Mouse (Mus musculus) intestine, embryonic 15.5 days (tissue): ENCODE results near the gene Tmc6. TPM values are rescaled to one million over a fixed set of nuclear protein-coding genes. Genes with fewer than 3 reads are reported as not detected.
A peak's percentile ranks its signal among the peaks of the same experiment; 100 is the strongest.

Experiments
- ATAC-seq: fragments of 200-750 bp; cut with Nextera tagmentation; 2 replicates; pipeline ENCODE4 v1.8.0; 2017; ENCODE audit warnings: moderate TSS enrichment, moderate library complexity
- H3K27ac ChIP-seq: fragments of 300-500 bp; sonication (generic); 2 replicates; pipeline ENCODE4 v1.5.1; 2015; ENCODE audit warnings: mild to moderate bottlenecking, inconsistent platforms
- H3K27me3 ChIP-seq: fragments of 300-500 bp; sonication (generic); replicated peaks from 2 replicates; pipeline ENCODE4 v1.6.1; 2015; ENCODE audit warnings: inconsistent platforms
- H3K36me3 ChIP-seq: fragments of 300-500 bp; sonication (generic); 2 replicates; pipeline ENCODE4 v1.6.1; 2015; ENCODE audit warnings: inconsistent platforms
- H3K4me1 ChIP-seq: fragments of 300-500 bp; sonication (generic); replicated peaks from 2 replicates; pipeline ENCODE4 v1.6.1; 2015; ENCODE audit warnings: inconsistent platforms
- H3K4me2 ChIP-seq: fragments of 300-500 bp; sonication (generic); replicated peaks from 2 replicates; pipeline ENCODE4 v1.6.1; 2015; ENCODE audit warnings: mild to moderate bottlenecking, inconsistent platforms
- H3K4me3 ChIP-seq: fragments of 300-500 bp; sonication (generic); replicated peaks from 2 replicates; pipeline ENCODE4 v1.5.1; 2015; ENCODE audit warnings: inconsistent platforms
- H3K9ac ChIP-seq: fragments of 300-500 bp; sonication (generic); 2 replicates; pipeline ENCODE4 v1.6.1; 2015; ENCODE audit warnings: inconsistent platforms
- H3K9me3 ChIP-seq: fragments of 300-500 bp; sonication (generic); 2 replicates; pipeline ENCODE4 v1.6.1; 2016; ENCODE audit warnings: inconsistent platforms
- WGBS: fragments of 180-500 bp; shearing (Covaris S2); methylation state at CpG from one replicate; pipeline ENCODE4 v1.1.7; 2015; 5-methylcytosine and 5-hydroxymethylcytosine counted together
- polyA plus RNA-seq: library from polyadenylated mRNA; unstranded; fragments of >200 nt; fragmentation: Nextera tagmentation; extraction: Ambion mirVana; gene quantifications from 2 replicates; pipeline ENCODE4 v1.2.1, GENCODE M21; 2015

Tmc6 gene
- polyA plus RNA-seq, 1 experiment from 2014 or later: 28.3 TPM

DNA sequence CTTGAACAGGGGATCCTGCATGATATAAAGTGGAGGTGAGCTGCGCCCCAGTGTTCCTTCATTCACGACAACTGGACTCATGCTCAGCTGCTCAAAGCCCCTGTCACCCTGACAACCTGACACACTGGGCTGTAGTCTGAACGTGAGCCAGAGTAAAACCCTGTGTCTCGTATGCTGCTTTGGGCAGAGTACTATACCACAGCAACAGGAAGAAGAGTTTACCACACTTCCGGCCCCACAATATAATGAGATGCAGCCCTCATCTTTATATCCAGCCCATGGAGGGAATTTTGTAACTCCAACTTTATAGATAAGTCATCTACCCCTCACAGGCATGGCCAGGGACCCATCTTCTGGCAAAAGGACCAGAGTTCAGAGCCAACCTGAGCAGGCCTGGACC, 4.9 kb downstream of the Tmc6 start:
- no peaks in the 10 kb centered on the region for H3K27me3 ChIP-seq
- H3K27ac ChIP-seq: no peak overlapping the region
- no peaks in the 10 kb centered on the region for H3K36me3 ChIP-seq
- H3K4me1 ChIP-seq: peaks cover 36% of the 10 kb centered on the region
- H3K9me3 ChIP-seq: no peaks in the 10 kb centered on the region
- WGBS: 89% methylated on average over 5 of the region's 5 CpGs
- H3K9ac ChIP-seq: no peak overlapping the region
- no peak overlapping the region for H3K4me2 ChIP-seq
- no peak overlapping the region for H3K4me3 ChIP-seq
- no peak for ATAC-seq

GRCm38 (mm10) chr11:117776085-117776792, 5.8 kb downstream of the Tmc6 start:
- ATAC-seq: no peak
- H3K27me3 ChIP-seq: no peaks in the 10 kb centered on the region
- no peak overlapping the region for H3K4me3 ChIP-seq
- WGBS: 90% methylated on average over 14 of the region's 14 CpGs
- H3K27ac ChIP-seq: no peak overlapping the region
- no peak overlapping the region for H3K9ac ChIP-seq
- peaks cover 28% of the 10 kb centered on the region for H3K4me1 ChIP-seq
- H3K4me2 ChIP-seq: no peak overlapping the region
- 0 out of 2 replicates have a peak, but pooled peaks cover 2% of the 10 kb centered on the region for H3K36me3 ChIP-seq
- H3K9me3 ChIP-seq: no peaks in the 10 kb centered on the region

GRCm38 (mm10) chr11:117775540-117775939, 6.5 kb downstream of the Tmc6 start:
- H3K36me3 ChIP-seq: 0 out of 2 replicates have a peak, but pooled peaks cover 2% of the 10 kb centered on the region
- no peak overlapping the region for H3K4me3 ChIP-seq
- no peak overlapping the region for H3K27ac ChIP-seq
- no peak for ATAC-seq
- H3K9me3 ChIP-seq: no peaks in the 10 kb centered on the region
- no peak overlapping the region for H3K4me2 ChIP-seq
- H3K9ac ChIP-seq: no peak overlapping the region
- H3K4me1 ChIP-seq: peaks cover 25% of the 10 kb centered on the region
- H3K27me3 ChIP-seq: no peaks in the 10 kb centered on the region
- 89% methylated on average over 13 of the region's 13 CpGs for WGBS

GRCm38 (mm10) chr11:117774925-117775324, 7.1 kb downstream of the Tmc6 start:
- peaks cover 19% of the 10 kb centered on the region for H3K4me1 ChIP-seq
- 0 out of 2 replicates have a peak, but pooled peaks cover 2% of the 10 kb centered on the region for H3K36me3 ChIP-seq
- H3K27me3 ChIP-seq: no peaks in the 10 kb centered on the region
- no peak for ATAC-seq
- H3K27ac ChIP-seq: no peak overlapping the region
- 96% methylated on average over 10 of the region's 10 CpGs for WGBS
- H3K9ac ChIP-seq: no peak overlapping the region
- no peak overlapping the region for H3K4me3 ChIP-seq
- no peak overlapping the region for H3K4me2 ChIP-seq
- no peaks in the 10 kb centered on the region for H3K9me3 ChIP-seq

GRCm38 (mm10) chr11:117772352-117772751, 9.6 kb downstream of the Tmc6 start:
- WGBS: 96% methylated on average over 7 of the region's 7 CpGs
- H3K4me3 ChIP-seq: no peak overlapping the region
- no peak for ATAC-seq
- no peaks in the 10 kb centered on the region for H3K9me3 ChIP-seq
- no peaks in the 10 kb centered on the region for H3K27me3 ChIP-seq
- H3K4me2 ChIP-seq: no peak overlapping the region
- H3K27ac ChIP-seq: no peak overlapping the region
- peaks cover 13% of the 10 kb centered on the region for H3K4me1 ChIP-seq
- H3K9ac ChIP-seq: no peak overlapping the region
- 0 out of 2 replicates have a peak, but pooled peaks cover 2% of the 10 kb centered on the region for H3K36me3 ChIP-seq

DNA sequence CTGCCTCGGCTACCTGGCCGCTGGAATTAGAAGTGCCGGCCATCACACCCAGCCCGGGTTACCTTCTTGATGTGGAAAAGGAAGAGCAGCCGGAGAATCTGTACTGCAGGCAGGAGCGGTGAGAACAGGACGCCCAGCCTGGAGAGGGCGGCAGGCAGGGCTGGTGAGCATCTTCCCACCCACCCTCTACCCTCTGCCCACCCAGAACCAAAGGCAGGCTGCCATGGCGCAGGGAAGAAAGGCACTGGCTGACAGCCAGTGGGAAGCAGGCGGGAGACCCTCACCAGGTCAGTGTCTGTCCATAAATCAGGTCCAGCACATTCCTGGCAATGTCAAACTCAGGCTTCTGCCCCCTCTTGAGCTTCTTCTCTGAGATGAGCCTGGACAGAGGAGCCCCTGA, 11.6 kb downstream of the Tmc6 start:
- Histone ChIP-seq H3K27ac (no peak overlapping the region), H3K4me3 (no peak overlapping the region), H3K36me3 (0 out of 2 replicates have a peak, but pooled peaks cover 2% of the 10 kb centered on the region), H3K9ac (no peak overlapping the region), H3K27me3 (no peaks in the 10 kb centered on the region), H3K4me2 (no peak overlapping the region), H3K9me3 (no peaks in the 10 kb centered on the region), H3K4me1 (peaks cover 13% of the 10 kb centered on the region)
- 69% methylated on average over 10 of the region's 10 CpGs for WGBS
- 0 out of 2 replicates have a peak, but pooled peaks have one; percentile 17 for ATAC-seq

- no peak for ATAC-seq
- Histone ChIP-seq H3K36me3 (peaks cover 2% of the 10 kb centered on the region; the same call in 1 of the 2 replicates), H3K27ac (no peak overlapping the region), H3K4me3 (no peak overlapping the region), H3K9me3 (no peaks in the 10 kb centered on the region), H3K4me1 (peaks cover 13% of the 10 kb centered on the region), H3K4me2 (no peak overlapping the region), H3K27me3 (no peaks in the 10 kb centered on the region), H3K9ac (no peak overlapping the region)
- 73% methylated on average over 7 of the region's 7 CpGs for WGBS
Measured at GRCm38 (mm10) chr11:117769683-117770047, 12.3 kb downstream of the Tmc6 start.

- H3K36me3 ChIP-seq: peaks cover 3% of the 10 kb centered on the region
- ATAC-seq: no peak; the same call in 1 of the 2 replicates
- H3K4me2 ChIP-seq: no peak overlapping the region
- H3K9ac ChIP-seq: no peak overlapping the region
- H3K4me3 ChIP-seq: no peak overlapping the region
- H3K27me3 ChIP-seq: no peaks in the 10 kb centered on the region
- H3K4me1 ChIP-seq: peaks cover 13% of the 10 kb centered on the region
- no peaks in the 10 kb centered on the region for H3K9me3 ChIP-seq
- 71% methylated on average over 20 of the region's 20 CpGs for WGBS
- H3K27ac ChIP-seq: no peak overlapping the region
Measured at GRCm38 (mm10) chr11:117768725-117769682, 13.0 kb downstream of the Tmc6 start.

DNA sequence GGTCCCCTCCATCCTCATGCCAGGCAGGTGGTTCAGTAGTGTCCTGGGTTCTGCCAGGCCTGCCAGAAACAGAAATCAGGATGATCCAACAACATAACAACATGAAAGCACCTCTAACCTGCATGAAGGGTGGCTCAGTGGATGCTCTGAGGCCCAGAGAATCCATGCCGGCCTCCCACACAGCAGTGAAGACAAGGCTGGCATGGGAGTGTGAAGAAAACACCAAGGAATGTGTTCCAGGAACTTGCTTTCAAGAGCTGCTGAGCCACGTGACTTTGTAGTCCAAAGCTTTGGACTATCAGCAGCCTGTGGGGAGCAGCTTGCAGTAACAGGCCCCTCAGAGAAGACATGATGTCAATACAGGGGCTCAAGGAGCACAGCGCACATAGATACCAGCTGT, 15.7 kb downstream of the Tmc6 start:
- Histone ChIP-seq H3K4me1 (peaks cover 13% of the 10 kb centered on the region), H3K27me3 (no peaks in the 10 kb centered on the region), H3K4me3 (no peak overlapping the region), H3K9me3 (no peaks in the 10 kb centered on the region), H3K27ac (no peak overlapping the region), H3K4me2 (no peak overlapping the region), H3K36me3 (peaks cover 6% of the 10 kb centered on the region), H3K9ac (no peak overlapping the region)
- no peak for ATAC-seq
- WGBS: 80% methylated on average over 3 of the region's 3 CpGs

- Histone ChIP-seq H3K4me3 (no peak overlapping the region), H3K27ac (no peak overlapping the region), H3K9me3 (no peaks in the 10 kb centered on the region), H3K36me3 (peaks cover 12% of the 10 kb centered on the region), H3K4me1 (peaks cover 10% of the 10 kb centered on the region), H3K4me2 (no peak overlapping the region), H3K9ac (no peak overlapping the region), H3K27me3 (no peaks in the 10 kb centered on the region)
- ATAC-seq: no peak
- WGBS: 92% methylated on average over 5 of the region's 5 CpGs
Measured at GRCm38 (mm10) chr11:117765361-117765760, 16.6 kb downstream of the Tmc6 start.

DNA sequence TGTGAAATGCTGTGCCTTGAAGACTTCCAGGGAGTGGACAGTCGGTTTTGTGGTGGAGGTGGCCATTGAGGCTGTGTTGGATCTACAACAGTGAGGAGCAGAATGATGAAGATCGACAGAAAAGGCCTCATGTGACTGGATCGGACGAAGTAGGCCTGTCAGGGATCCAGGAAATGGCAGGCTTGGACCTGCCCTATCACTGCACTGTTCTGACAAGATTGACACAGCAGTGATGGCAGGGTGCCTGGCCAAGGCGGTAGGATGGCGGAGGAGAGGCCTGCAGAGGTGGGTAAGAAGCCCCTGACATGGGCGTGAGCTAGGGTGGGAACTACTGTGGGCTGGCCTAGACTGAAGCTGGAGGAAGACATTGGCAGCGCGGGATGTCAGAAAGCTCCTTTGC, 17.7 kb downstream of the Tmc6 start:
- WGBS: 90% methylated on average over 9 of the region's 9 CpGs
- Histone ChIP-seq H3K9ac (no peak overlapping the region), H3K4me2 (no peak overlapping the region), H3K4me3 (no peak overlapping the region), H3K36me3 (peaks cover 21% of the 10 kb centered on the region), H3K4me1 (peaks cover 5% of the 10 kb centered on the region), H3K9me3 (no peaks in the 10 kb centered on the region), H3K27me3 (no peaks in the 10 kb centered on the region), H3K27ac (no peak overlapping the region)
- ATAC-seq: no peak

DNA sequence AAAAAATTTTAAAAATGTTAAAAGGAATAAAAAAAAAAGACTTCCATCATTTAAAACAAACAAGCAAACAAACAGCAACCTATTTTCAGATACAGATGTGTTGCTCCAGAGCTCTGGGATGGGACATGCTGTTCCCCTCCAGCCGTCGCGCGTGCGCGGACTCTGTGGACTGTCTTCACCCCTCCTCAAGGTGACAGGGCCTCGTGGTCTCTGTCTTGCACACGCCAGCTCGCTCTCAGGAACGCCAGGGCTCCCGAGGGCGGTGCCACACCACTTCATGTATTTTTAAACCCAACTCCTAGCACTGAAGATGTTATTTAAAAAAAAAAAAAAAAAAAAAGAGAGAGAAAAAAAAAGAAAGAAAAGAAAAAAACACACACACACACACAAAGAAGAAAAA, 19.8 kb downstream of the Tmc6 start:
- Histone ChIP-seq H3K4me2 (no peak overlapping the region), H3K4me1 (no peaks in the 10 kb centered on the region), H3K4me3 (no peak overlapping the region), H3K9ac (no peak overlapping the region), H3K27ac (no peak overlapping the region), H3K36me3 (peaks cover 37% of the 10 kb centered on the region), H3K9me3 (no peaks in the 10 kb centered on the region), H3K27me3 (no peaks in the 10 kb centered on the region)
- ATAC-seq: no peak
- 87% methylated on average over 12 of the region's 12 CpGs for WGBS
